Comparison of ENCODE assay signal across 1 mouse cellular context in the genomic region with DNA sequence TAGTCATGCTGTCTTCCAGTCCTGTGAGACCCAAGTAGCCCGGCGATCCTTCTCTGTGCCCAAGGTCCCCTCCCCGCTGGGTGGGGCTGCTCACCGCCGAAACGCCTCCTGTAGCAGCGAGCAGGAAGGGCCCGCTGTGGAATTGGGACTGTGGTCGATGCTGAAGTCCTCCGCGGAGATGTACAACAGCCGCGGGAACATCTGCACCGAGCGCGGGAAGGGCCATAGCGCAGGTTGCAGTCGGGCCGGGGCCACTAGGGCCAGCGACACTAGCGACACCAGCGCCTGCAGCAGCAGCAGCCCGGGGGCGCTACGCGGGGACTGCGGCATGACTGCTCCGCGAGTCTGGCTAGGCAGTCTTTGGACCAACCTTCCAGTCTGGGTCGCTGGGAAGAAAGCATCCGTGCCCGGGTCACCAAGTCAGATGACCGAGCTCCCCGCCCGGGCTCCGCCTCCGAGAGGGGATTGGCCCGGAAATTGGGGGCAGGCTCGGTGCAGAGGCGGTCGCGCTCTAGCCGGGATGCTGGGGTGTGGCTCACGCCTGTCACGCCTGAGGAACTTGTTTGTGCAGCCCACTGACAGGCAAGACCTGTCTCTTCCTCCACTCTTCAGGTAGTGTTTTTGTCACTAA.
A peak's percentile ranks its signal among the peaks of the same experiment; 100 is the strongest.
TF ChIP-seq lines count a peak whose summit lies in the region.

Gene Hexb, minus strand, starts transcription at position 426 of the 631 bp plus-strand sequence.

TF ChIP-seq in MEL, 35 proteins besides CTCF, POLR2A, EP300 and RAD21 (continued from another document):
- TF ChIP-seq MAZ (IDR thresholded peaks at IDR 0.05; ENCODE audit: low read depth, low read length) (no peak; the same call in 1 of the 2 replicates), NRF1 (IDR thresholded peaks at IDR 0.05; ENCODE audit: insufficient read depth, low read depth, low read length, poor library complexity, severe bottlenecking) (no peak), E2F4 (IDR thresholded peaks at IDR 0.05; ENCODE audit: borderline replicate concordance, low read depth, low read length) (no peak), TAL1 (IDR thresholded peaks at IDR 0.05; ENCODE audit: low read length) (no peak), ZC3H11A (IDR thresholded peaks at IDR 0.05; ENCODE audit: low read depth, low read length) (no peak), ELF1 (IDR thresholded peaks at IDR 0.05; ENCODE audit: low read depth, low read length) (peak; percentile 66), RCOR1 (IDR thresholded peaks at IDR 0.05; ENCODE audit: low read depth, low read length) (peak; percentile 44; the same call in 1 of the 2 replicates), KAT2A (conservative IDR thresholded peaks at IDR 0.05; ENCODE audit: low read depth, low read length) (no peak), CHD2 (IDR thresholded peaks at IDR 0.05; ENCODE audit: low read length) (no peak)
